Mouse (Mus musculus) intestine, embryonic 14.5 days (tissue): ENCODE data around the gene Nucks1. TPM values are rescaled to one million over a fixed set of nuclear protein-coding genes. Genes with fewer than 3 reads are reported as not detected.

ENCODE experiments used
- ATAC-seq: fragments of 200-750 bp; cut with Nextera tagmentation; replicated peaks from 2 replicates; pipeline ENCODE4 v1.8.0; 2017; ENCODE audit warnings: low read depth, moderate number of reproducible peaks, moderate TSS enrichment, moderate library complexity; ENCODE audit not compliant: low FRiP score, low TSS enrichment
- DNase-seq: peaks from one replicate; pipeline ENCODE4 v3.0.0-alpha.2; 2018; ENCODE audit warnings: low spot score
- H3K27ac ChIP-seq: fragments of 300-500 bp; sonication (generic); 2 replicates; pipeline ENCODE4 v1.5.1; 2014; ENCODE audit warnings: low read depth, mild to moderate bottlenecking, control low read depth
- H3K27me3 ChIP-seq: fragments of 300-500 bp; sonication (generic); replicated peaks from 2 replicates; pipeline ENCODE4 v1.6.1; 2014; ENCODE audit warnings: low read length, control low read depth; ENCODE audit not compliant: control insufficient read depth, insufficient read depth
- H3K36me3 ChIP-seq: fragments of 300-500 bp; sonication (generic); 2 replicates; pipeline ENCODE4 v1.6.1; 2014; ENCODE audit warnings: low read length, control low read depth; ENCODE audit not compliant: control insufficient read depth, insufficient read depth
- H3K4me1 ChIP-seq: fragments of 300-500 bp; sonication (generic); replicated peaks from 2 replicates; pipeline ENCODE4 v1.6.1; 2014; ENCODE audit warnings: low read length, control low read depth, mixed read lengths; ENCODE audit not compliant: control insufficient read depth, insufficient read depth
- H3K4me2 ChIP-seq: fragments of 300-500 bp; sonication (generic); 2 replicates; pipeline ENCODE4 v1.6.1; 2014; ENCODE audit warnings: low read length
- H3K4me3 ChIP-seq: fragments of 300-500 bp; sonication (generic); 2 replicates; pipeline ENCODE4 v1.5.1; 2014; ENCODE audit warnings: low read depth, low read length, control low read depth, mixed read lengths
- H3K9ac ChIP-seq: fragments of 300-500 bp; sonication (generic); 2 replicates; pipeline ENCODE4 v1.6.1; 2014; ENCODE audit warnings: mild to moderate bottlenecking, low read length
- H3K9me3 ChIP-seq: fragments of 300-500 bp; sonication (generic); 2 replicates; pipeline ENCODE4 v1.6.1; 2016; ENCODE audit warnings: low read length, control low read depth; ENCODE audit not compliant: control insufficient read depth
- WGBS: fragments of 180-500 bp; shearing (Covaris S2); extraction: QIAGEN DNeasy Blood & Tissue Kit; methylation state at CpG from one replicate; pipeline ENCODE4 v1.1.7; 2014; 5-methylcytosine and 5-hydroxymethylcytosine counted together
- polyA plus RNA-seq: library from polyadenylated mRNA; unstranded; fragments of >200 nt; fragmentation: Nextera tagmentation; extraction: Ambion mirVana; gene quantifications from 2 replicates; pipeline ENCODE4 v1.2.1, GENCODE M21; 2014

Gene Nucks1
- 50.5 and 52.5 TPM in 2 replicates for polyA plus RNA-seq

DNA sequence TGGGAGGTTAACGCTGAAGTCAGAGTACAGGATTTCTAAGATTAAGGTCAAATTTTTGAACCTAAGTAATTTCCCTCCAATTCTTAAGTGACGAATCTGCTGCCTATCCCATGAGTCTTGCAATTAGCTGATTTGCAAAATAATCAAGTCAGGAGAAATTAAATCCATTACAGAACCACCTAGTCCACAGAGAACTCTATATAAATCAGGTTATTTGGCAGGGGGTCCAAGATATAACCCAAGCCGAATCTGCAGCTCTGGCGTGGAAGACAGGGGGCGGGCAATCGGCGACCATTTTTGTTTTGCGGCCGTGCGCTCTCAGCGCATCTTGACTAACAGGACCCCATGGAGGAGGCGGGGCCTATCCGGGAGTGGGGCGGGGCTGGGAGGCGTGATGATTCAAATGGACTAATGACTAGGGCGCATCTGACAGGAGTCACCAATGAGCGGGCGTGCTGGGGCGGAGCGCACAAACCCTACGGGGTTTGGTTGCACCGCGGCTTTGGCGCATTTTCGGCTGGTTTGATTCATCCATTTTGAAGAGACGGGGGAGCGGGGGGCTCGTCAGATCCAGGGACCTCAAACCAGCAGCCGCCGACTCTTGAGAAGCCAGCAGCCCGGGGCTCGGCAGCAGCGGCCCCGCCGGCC is at the start of gene Nucks1:
Gene Nucks1, plus strand, starts transcription at position 534 of the 648 bp plus-strand sequence.
- DNase-seq (peak; percentile 97), ATAC-seq (peak; percentile 97)
- Histone ChIP-seq H3K9ac (peak within 1 kb of the TSS; percentile 99), H3K27me3 (no peaks in the 10 kb centered on the region), H3K9me3 (no peaks in the 10 kb centered on the region), H3K36me3 (peaks cover 6% of the 10 kb centered on the region), H3K4me3 (peak within 1 kb of the TSS; percentile 95), H3K4me1 (peaks cover 7% of the 10 kb centered on the region; the same call in 1 of the 2 replicates), H3K4me2 (peak within 1 kb of the TSS; percentile 85), H3K27ac (peak within 1 kb of the TSS; percentile 97)
- WGBS: 1% methylated on average over 35 of the region's 35 CpGs

DNA sequence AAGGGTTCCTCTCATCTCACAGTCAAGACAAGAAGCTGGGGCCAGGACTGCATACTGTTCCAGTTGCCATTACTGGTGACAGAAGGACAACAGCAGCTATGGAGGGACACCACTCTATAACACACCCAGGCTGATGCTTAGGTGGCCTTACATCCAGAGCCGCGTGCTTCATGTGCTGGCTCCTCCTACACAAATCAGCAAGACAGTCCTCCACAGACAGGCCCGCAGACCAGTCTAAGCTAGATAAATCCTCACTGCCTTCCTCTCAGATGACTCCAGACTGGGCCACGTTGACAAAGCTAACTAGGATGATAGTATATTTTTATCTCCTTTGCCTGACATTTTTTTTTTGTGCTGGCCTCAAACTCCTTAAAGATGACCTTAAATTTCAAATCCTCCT is 48.5 kb upstream of the Nucks1 start:
- Histone ChIP-seq H3K4me1 (no peaks in the 10 kb centered on the region), H3K4me2 (no peak overlapping the region), H3K4me3 (no peak overlapping the region), H3K9me3 (no peaks in the 10 kb centered on the region), H3K36me3 (no peaks in the 10 kb centered on the region), H3K9ac (no peak overlapping the region), H3K27ac (no peak overlapping the region), H3K27me3 (no peaks in the 10 kb centered on the region)
- ATAC-seq (no peak), DNase-seq (no peak)
- WGBS: 78% methylated on average over 4 of the region's 4 CpGs

- no peaks in the 10 kb centered on the region for H3K36me3 ChIP-seq
- no peak overlapping the region for H3K4me3 ChIP-seq
- no peaks in the 10 kb centered on the region for H3K9me3 ChIP-seq
- H3K4me2 ChIP-seq: no peak overlapping the region
- no peak overlapping the region for H3K9ac ChIP-seq
- DNase-seq (no peak), ATAC-seq (no peak)
- H3K27me3 ChIP-seq: no peaks in the 10 kb centered on the region
- 82% methylated on average over 5 of the region's 5 CpGs for WGBS
- no peak overlapping the region for H3K27ac ChIP-seq
- no peaks in the 10 kb centered on the region; the same call in 1 of the 2 replicates for H3K4me1 ChIP-seq
Observed at GRCm38 (mm10) chr1:131865596-131865995, 44.7 kb upstream of the Nucks1 start.

GRCm38 (mm10) chr1:131866304-131866999 is 43.9 kb upstream of the Nucks1 start:
- Histone ChIP-seq H3K9ac (no peak overlapping the region), H3K4me1 (no peaks in the 10 kb centered on the region; the same call in 1 of the 2 replicates), H3K36me3 (no peaks in the 10 kb centered on the region), H3K9me3 (no peaks in the 10 kb centered on the region), H3K27me3 (no peaks in the 10 kb centered on the region), H3K4me2 (peak overlapping the region; percentile 75; the same call in 1 of the 2 replicates), H3K27ac (no peak overlapping the region), H3K4me3 (peak overlapping the region; percentile 67; the same call in 1 of the 2 replicates)
- ATAC-seq (0 out of 2 replicates have a peak, but pooled peaks have one; percentile 28), DNase-seq (no peak)
- 80% methylated on average over 6 of the region's 6 CpGs for WGBS

GRCm38 (mm10) chr1:131867093-131867945 is 43.0 kb upstream of the Nucks1 start, which contains the start of gene Rab29:
TSS of gene Rab29 (plus strand) at chr1:131867224.
- Histone ChIP-seq H3K27me3 (no peaks in the 10 kb centered on the region), H3K9me3 (no peaks in the 10 kb centered on the region), H3K4me1 (no peaks in the 10 kb centered on the region; the same call in 1 of the 2 replicates), H3K4me2 (peak within 1 kb of the TSS; percentile 75), H3K36me3 (no peaks in the 10 kb centered on the region), H3K27ac (no peak within 1 kb of the TSS), H3K9ac (peak within 1 kb of the TSS; percentile 58), H3K4me3 (peak within 1 kb of the TSS; percentile 67)
- WGBS: 1% methylated on average over 46 of the region's 46 CpGs
- ATAC-seq: peak; percentile 90
- peak; percentile 93 for DNase-seq

DNA sequence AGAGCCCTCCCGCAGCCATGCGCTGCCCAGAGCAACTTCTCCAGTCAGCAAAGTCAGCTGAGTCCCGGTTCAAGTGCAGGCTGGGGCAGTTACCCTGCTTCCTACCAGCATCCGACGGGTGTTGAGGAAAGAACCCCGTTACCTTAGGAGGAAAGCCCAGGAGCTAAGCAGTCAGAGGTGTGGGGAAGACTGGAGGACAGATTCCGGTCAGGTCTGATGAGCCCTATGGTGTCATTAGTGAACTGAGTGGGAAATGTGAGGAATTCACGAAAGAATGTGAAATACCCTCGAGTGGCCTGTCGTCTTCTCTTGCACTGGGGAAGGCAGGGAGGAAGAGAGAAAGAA is 42.4 kb upstream of the Nucks1 start:
- peak; percentile 60 for DNase-seq
- Histone ChIP-seq H3K4me2 (peak overlapping the region; percentile 75), H3K4me3 (peak overlapping the region; percentile 67), H3K9ac (peak overlapping the region; percentile 58), H3K9me3 (no peaks in the 10 kb centered on the region), H3K36me3 (no peaks in the 10 kb centered on the region), H3K27ac (no peak overlapping the region), H3K4me1 (no peaks in the 10 kb centered on the region; the same call in 1 of the 2 replicates), H3K27me3 (no peaks in the 10 kb centered on the region)
- no peak for ATAC-seq
- 19% methylated on average over 10 of the region's 10 CpGs for WGBS

DNA sequence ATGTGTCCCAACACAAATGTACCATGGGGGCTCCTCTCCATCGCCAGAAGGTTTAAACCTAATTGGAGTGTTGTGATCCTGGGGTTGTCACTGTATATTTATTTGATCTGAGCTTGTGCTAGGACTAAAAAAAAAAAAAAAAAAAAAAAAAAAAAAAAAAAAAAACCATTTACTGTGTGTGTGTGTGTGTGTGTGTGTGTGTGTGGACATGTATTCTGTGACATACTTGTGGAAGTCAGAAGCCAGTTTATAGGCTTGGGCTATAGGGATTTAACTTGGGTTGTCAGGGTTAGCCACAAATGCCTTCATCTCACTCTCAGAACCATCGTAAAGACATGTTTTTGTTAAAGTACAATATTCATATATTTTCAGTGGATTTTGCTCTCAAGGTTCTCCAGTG is 40.8 kb upstream of the Nucks1 start:
- H3K27me3 ChIP-seq: no peaks in the 10 kb centered on the region
- H3K36me3 ChIP-seq: no peaks in the 10 kb centered on the region
- no peak overlapping the region for H3K4me3 ChIP-seq
- WGBS: 88% methylated on average over 2 of the region's 2 CpGs
- H3K4me1 ChIP-seq: no peaks in the 10 kb centered on the region; the same call in 1 of the 2 replicates
- ATAC-seq: no peak
- no peak overlapping the region for H3K4me2 ChIP-seq
- no peak for DNase-seq
- no peaks in the 10 kb centered on the region for H3K9me3 ChIP-seq
- H3K27ac ChIP-seq: no peak overlapping the region
- no peak overlapping the region for H3K9ac ChIP-seq

DNA sequence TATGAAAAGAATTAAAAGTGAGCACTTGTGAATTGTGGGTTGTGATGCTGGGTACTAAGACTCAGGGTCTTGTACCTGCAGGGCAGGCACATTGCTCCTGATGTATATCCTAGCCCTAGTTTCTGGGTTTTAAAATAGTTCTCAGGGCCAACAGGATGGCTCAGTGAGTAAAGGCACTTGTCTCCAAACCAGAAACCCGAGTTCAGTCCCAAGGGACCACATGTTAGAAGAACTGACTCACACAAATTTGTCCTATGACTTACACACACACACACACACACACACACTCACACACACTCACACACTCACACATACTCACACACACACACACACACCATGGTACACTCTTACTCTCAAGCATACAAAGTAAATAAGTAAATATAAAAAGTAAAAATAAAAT is 37.5 kb upstream of the Nucks1 start:
- no peaks in the 10 kb centered on the region for H3K36me3 ChIP-seq
- ATAC-seq: no peak
- no peaks in the 10 kb centered on the region; the same call in 1 of the 2 replicates for H3K4me1 ChIP-seq
- no peak overlapping the region for H3K9ac ChIP-seq
- H3K27me3 ChIP-seq: no peaks in the 10 kb centered on the region
- H3K27ac ChIP-seq: no peak overlapping the region
- 78% methylated on average over 1 of the region's 1 CpGs for WGBS
- H3K4me2 ChIP-seq: no peak overlapping the region
- no peaks in the 10 kb centered on the region for H3K9me3 ChIP-seq
- DNase-seq: no peak
- H3K4me3 ChIP-seq: no peak overlapping the region
